Mouse (Mus musculus): ENCODE measurements around the gene Tarbp2. TPM values are rescaled to one million over a fixed set of nuclear protein-coding genes. Genes with fewer than 3 reads are reported as not detected.

Gene Tarbp2
- 54.5 and 62.8 TPM in 2 replicates for polyA plus RNA-seq (2012; ENCODE audit: low replicate concordance)

GRCm38 (mm10) chr15:102517976-102518858 is at the start of gene Tarbp2:
Gene Tarbp2, plus strand, starts transcription at chr15:102518192.

DNA sequence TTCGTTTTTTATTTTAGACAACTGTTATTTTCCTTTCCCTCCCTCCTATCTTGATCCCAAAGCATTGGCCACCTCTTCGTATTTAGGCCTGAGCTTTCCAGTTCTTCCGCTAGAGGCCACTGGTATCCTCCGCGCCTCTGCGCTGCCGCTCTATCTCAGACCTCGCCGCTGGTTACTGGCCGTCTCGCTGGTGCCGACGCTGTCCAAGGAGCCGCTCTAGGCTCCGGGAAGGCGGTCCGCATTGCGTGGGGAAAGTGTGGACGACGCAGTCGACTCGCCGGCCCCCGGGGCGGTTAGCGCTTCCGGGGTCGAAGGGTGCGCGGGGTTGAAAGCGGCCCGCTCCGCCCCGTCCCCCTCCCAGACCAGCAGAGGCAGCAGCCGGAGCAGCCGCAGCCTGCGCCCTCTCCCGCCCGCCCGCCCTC is 47.8 kb upstream of the Tarbp2 start, which contains the start of gene Pcbp2:
Gene Pcbp2 (plus strand): TSS at position 357 of the 422 bp plus-strand sequence.

DNA sequence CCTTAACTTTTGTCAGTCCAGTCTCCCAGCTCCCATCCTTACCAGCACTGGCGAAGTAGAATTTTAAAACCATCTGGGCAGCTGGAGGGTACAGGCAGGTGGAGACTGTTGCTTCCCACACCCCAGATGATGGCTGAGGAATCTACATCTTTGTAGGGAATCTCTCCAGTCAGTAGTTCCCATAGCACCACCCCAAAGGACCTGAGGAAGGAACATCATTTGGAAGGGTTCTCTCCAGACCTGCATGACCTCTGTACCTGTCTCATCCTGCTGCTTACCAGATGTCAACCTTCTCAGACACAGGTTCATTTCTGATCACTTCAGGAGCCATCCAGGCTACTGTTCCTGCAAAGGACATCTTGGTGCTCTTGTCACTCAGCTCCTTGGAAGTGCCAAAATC is 14.5 kb upstream of the Tarbp2 start, which contains the start of gene Gm10337:
Gene Gm10337 (plus strand): TSS at position 276 of the 400 bp plus-strand sequence.

DNA sequence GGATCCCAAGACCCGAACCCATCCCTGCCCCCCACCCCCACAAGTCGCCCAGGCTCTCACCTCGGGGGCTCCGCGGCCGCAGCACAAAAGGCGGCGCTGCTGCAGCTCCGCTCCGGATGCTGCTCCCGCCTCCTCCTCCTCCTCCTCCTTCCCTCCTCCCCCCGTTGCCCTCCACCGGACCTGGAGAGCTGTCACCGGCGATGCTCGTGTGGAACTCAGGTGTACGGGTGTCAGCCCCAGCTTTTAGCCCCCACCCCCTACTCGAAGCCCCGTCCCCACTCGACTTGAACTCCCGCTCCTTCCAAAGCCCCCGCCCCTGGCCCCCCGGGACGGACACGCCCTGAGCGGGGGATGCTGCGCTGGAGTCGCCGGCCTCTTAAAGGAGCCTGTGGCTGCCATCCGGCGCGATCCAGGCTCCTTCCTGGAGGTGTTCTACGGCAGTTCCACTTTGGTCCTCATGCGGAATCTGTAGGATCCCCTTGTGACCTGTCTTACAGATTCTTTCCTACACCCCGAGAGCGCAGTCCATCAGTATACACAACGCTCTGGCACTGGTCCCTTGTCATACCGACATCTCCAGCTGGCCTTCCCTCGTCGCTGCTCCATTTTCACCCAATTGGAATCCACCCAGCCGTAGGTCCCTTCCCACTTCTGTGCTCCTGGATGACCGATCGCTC is 1.1 kb upstream of the Tarbp2 start, which contains the start of gene Map3k12:
Gene Map3k12 (minus strand): TSS at position 337 of the 677 bp plus-strand sequence.

GRCm38 (mm10) chr15:102524892-102525485 is 7.0 kb downstream of the Tarbp2 start, which contains the start of gene Npff:
Gene Npff, minus strand, starts transcription at chr15:102524942.

Other genes starting within 250 kb of the Tarbp2 start
- 0.07 TPM in 1 of 2 replicates, not detected in the other for gene Gm9918, start 247.6 kb upstream of the Tarbp2 start, polyA plus RNA-seq (2012; ENCODE audit: low replicate concordance)
- gene Mfsd5, start 238.7 kb upstream of the Tarbp2 start, polyA plus RNA-seq (2012; ENCODE audit: low replicate concordance) = 64.6 and 64.7 TPM in 2 replicates
- gene Espl1, start 221.9 kb upstream of the Tarbp2 start, polyA plus RNA-seq (2012; ENCODE audit: low replicate concordance) = 2.9 and 6.9 TPM in 2 replicates
- gene Pfdn5, start 192.1 kb upstream of the Tarbp2 start, polyA plus RNA-seq (2012; ENCODE audit: low replicate concordance) = 15.0 and 71.0 TPM in 2 replicates
- 20.9 and 82.7 TPM in 2 replicates for gene Myg1, start 186.5 kb upstream of the Tarbp2 start, polyA plus RNA-seq (2012; ENCODE audit: low replicate concordance)
- gene Aaas, start 167.4 kb upstream of the Tarbp2 start, polyA plus RNA-seq (2012; ENCODE audit: low replicate concordance) = 28.1 and 59.8 TPM in 2 replicates
- gene Sp7, start 151.0 kb upstream of the Tarbp2 start, polyA plus RNA-seq (2012; ENCODE audit: low replicate concordance) = not detected in 2 replicates
- gene Sp1, start 112.0 kb upstream of the Tarbp2 start, polyA plus RNA-seq (2012; ENCODE audit: low replicate concordance) = 11.4 and 48.9 TPM in 2 replicates
- 0.81 and 1.1 TPM in 2 replicates for gene Amhr2, start 72.8 kb upstream of the Tarbp2 start, polyA plus RNA-seq (2012; ENCODE audit: low replicate concordance)
- gene Prr13, start 59.2 kb upstream of the Tarbp2 start, polyA plus RNA-seq (2012; ENCODE audit: low replicate concordance) = 110 and 542 TPM in 2 replicates
- gene Pcbp2, start 47.7 kb upstream of the Tarbp2 start, polyA plus RNA-seq (2012; ENCODE audit: low replicate concordance) = 125 and 498 TPM in 2 replicates
- gene Gm10337, start 14.5 kb upstream of the Tarbp2 start, polyA plus RNA-seq (2012; ENCODE audit: low replicate concordance) = not detected in 2 replicates
- gene Map3k12, start 1.1 kb upstream of the Tarbp2 start, polyA plus RNA-seq (2012; ENCODE audit: low replicate concordance) = 1.7 and 3.3 TPM in 2 replicates
- 3.1 and 5.3 TPM in 2 replicates for gene Npff, start 6.8 kb downstream of the Tarbp2 start, polyA plus RNA-seq (2012; ENCODE audit: low replicate concordance)
- not detected in 2 replicates for gene Gm28047, start 106.9 kb downstream of the Tarbp2 start, polyA plus RNA-seq (2012; ENCODE audit: low replicate concordance)
- 30.7 and 31.3 TPM in 2 replicates for gene Atf7, start 107.3 kb downstream of the Tarbp2 start, polyA plus RNA-seq (2012; ENCODE audit: low replicate concordance)
- 17.5 and 184 TPM in 2 replicates for gene Atp5g2, start 154.2 kb downstream of the Tarbp2 start, polyA plus RNA-seq (2012; ENCODE audit: low replicate concordance)
- 53.8 and 56.9 TPM in 2 replicates for gene Calcoco1, start 204.0 kb downstream of the Tarbp2 start, polyA plus RNA-seq (2012; ENCODE audit: low replicate concordance)

Measured in hematopoietic multipotent progenitor cell, adult 10-12 weeks (in vitro differentiated cells).